Mouse (Mus musculus) megakaryocyte-erythroid progenitor cell, adult 5-6 weeks (primary cell): Measurements from ENCODE around the gene Treml2. TPM values are rescaled to one million over a fixed set of nuclear protein-coding genes. Genes with fewer than 3 reads are reported as not detected.
"Not testable (repeated sequence)": the region's sequence is repeated elsewhere in the genome, so short reads cannot be mapped to it uniquely, and the experiment has no call there.

Experiments used
- ATAC-seq: replicated peaks from 2 replicates; pipeline ENCODE4 v1.8.0; 2016; ENCODE audit warnings: mild to moderate bottlenecking, inconsistent platforms; ENCODE audit not compliant: severe bottlenecking, poor library complexity, low FRiP score, low TSS enrichment
- total RNA-seq, 2 experiments: library from RNA; stranded (forward) in 1 of 2; stranded (reverse) in 1 of 2; fragments of 200-1000, 215-1000 nt in 1 of 2; fragments of >200 nt in 1 of 2; fragmentation: Nextera tagmentation in 1 of 2; gene quantifications; 2 replicates each; pipeline ENCODE4 v1.2.3; 2014 to 2017

The Treml2 gene
- total RNA-seq, 2 experiments from 2014 or later: 23.7 to 64.8 TPM

- ATAC-seq: peak; percentile 84
These were observed 17.6 kb upstream of the Treml2 start for GRCm38 (mm10) chr17:48281739-48282085.

- ATAC-seq: peak; percentile 49; the same call in 1 of the 2 replicates
These were observed 12.5 kb upstream of the Treml2 start for GRCm38 (mm10) chr17:48286765-48287164.

DNA sequence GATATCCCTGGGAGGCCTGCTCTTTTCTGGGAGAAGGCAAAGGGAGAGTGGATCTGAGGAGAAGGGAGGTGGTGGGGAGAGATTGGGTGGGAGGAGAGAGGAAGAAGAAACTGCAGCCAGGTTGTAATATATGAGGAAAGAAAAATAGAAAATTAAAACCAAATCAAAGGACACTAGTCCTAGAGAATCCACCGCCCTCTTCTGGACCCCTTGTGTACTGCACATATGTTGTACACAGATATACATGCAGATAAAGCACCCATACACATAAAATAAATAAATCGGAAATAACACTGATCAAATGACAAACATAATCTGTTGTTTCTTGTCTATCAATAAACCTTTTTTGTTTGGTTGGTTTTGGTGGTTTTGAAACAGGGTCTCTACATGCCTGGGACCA, 12.0 kb upstream of the Treml2 start:
- no peak; the same call in 1 of the 2 replicates for ATAC-seq

- no peak for ATAC-seq
These were observed 5.7 kb upstream of the Treml2 start for GRCm38 (mm10) chr17:48293500-48294194.

- ATAC-seq: no peak
These were observed 458 bp downstream of the Treml2 start for GRCm38 (mm10) chr17:48299756-48300155.

DNA sequence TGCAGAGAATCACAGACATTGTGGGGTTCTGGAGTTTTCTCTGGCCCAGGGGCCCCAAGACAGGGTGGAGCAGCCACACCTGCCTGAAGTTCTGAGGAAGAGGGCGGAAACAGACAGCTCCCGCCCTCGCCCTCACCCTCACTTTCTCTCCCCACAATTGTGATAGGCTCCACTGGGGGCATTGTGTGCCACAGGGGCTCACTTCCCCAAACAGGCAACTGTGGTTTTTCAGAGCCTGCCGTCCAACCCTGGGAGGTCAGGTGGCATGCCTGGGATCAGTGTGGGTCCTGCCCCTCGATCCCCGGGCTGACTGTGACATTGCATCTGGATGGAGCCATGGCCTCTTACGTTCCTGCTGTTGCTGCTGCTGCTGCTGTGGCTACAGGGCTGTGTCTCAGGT, 901 bp downstream of the Treml2 start:
- peak; percentile 48 for ATAC-seq

- no peak for ATAC-seq
These were observed 1.6 kb downstream of the Treml2 start for GRCm38 (mm10) chr17:48300861-48301260.

- 0 out of 2 replicates have a peak, but pooled peaks have one; percentile 44 for ATAC-seq
These were observed 2.5 kb downstream of the Treml2 start for GRCm38 (mm10) chr17:48301792-48302191.

GRCm38 (mm10) chr17:48312124-48312523, 12.8 kb downstream of the Treml2 start:
- ATAC-seq: no peak

DNA sequence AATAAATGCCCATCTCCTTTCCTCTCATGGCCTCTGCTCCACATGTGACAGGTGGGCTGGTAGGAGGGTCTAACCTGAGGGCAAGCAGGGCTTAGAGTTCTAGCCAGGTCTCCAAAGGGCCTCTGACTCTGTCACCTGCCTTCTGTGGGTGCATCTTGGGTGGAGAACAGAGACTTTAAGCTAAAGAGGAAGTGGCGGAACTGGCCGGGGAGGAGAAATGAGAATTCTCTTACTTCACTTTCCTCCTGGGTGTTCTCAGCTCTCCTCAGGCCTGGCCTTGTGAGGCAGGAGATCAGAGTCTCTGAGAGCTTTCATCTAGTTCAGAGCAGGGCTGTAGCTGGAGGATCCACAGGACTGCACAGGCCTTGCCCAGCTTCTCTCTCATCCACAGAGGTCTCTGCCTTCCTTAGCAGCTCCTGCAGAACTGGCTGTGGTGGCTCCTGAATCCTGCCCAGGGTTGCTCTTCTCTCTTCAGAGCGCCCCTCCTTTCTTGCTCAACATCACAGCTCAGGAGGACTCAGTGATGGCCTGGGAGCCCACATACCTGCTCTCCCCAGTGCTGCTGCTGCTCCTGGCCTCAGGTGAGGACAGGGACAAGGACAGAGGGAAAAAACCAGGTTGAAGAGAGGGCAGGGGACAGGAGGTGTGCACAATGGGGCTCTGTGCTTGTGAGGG, 16.7 kb downstream of the Treml2 start, which contains the start of gene B430306N03Rik:
B430306N03Rik (plus strand) TSS at position 237 of the 675 bp plus-strand sequence.
- ATAC-seq: not testable (repeated sequence)

GRCm38 (mm10) chr17:48318686-48319085, 19.4 kb downstream of the Treml2 start:
- no peak for ATAC-seq

DNA sequence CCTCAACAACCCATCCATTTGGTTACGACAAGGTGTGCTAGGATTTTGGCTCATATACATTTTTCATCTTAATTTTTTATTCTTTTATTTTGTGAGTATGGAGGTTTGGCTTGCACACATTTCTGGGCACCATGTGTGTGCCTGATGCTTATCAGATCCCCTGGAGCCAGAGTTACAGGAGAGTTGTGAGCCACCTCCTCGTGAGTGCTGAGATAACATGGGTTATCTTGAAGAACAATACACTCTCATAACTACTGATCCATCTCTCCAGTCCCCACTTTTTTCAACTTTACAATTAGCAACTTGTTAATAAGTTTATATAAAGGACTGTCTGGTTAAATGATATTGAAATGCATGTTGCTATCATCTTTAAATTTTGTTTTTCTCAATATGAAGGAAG, 22.0 kb downstream of the Treml2 start:
- 0 out of 2 replicates have a peak, but pooled peaks have one; percentile 39 for ATAC-seq

GRCm38 (mm10) chr17:48323236-48323635, 23.9 kb downstream of the Treml2 start:
- peak; percentile 54 for ATAC-seq

DNA sequence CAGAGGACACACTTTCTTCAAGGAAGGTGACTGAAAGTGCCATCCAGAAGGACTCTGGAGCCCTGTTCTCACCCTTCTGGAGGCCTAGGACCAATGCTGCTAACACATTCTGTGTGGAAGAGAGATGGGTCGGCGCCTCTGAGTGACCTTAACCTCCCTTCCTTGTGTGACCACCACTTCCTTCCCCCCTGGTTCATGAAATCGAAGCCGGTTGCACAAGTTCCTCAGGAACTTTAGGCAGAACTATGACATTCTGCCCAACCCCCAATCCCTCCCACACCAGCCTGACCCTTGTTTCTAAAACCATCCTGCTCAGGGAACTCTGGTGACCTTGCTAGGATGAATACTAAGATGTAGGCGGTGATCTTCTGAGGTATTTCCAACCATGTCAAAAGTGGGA, 25.0 kb downstream of the Treml2 start:
- no peak for ATAC-seq

DNA sequence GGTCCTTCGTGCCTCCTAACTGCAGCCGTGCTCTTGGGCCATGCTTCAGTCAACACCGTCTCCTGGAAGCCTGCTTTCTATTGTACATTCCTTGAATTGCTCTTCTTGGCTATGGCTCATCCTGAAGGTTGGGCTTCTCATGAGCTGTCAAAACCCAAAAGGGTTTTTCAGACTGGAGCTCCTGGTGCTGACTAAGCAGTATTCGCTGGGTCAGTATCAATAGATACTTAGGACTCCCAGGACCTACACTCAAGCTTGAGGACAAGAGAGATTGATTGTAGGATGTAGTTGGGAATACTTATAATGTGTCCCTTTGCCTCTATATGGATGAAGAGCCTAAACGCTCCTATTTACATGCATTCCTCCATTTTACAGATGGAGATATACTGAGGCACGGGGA, 25.8 kb downstream of the Treml2 start:
- ATAC-seq: no peak

GRCm38 (mm10) chr17:48325638-48326037, 26.3 kb downstream of the Treml2 start:
- ATAC-seq: no peak

GRCm38 (mm10) chr17:48326656-48327055, 27.4 kb downstream of the Treml2 start:
- no peak for ATAC-seq

- ATAC-seq: no peak
These were observed 33.2 kb downstream of the Treml2 start for GRCm38 (mm10) chr17:48332524-48332923.

GRCm38 (mm10) chr17:48334186-48334585, 34.9 kb downstream of the Treml2 start:
- ATAC-seq: no peak

DNA sequence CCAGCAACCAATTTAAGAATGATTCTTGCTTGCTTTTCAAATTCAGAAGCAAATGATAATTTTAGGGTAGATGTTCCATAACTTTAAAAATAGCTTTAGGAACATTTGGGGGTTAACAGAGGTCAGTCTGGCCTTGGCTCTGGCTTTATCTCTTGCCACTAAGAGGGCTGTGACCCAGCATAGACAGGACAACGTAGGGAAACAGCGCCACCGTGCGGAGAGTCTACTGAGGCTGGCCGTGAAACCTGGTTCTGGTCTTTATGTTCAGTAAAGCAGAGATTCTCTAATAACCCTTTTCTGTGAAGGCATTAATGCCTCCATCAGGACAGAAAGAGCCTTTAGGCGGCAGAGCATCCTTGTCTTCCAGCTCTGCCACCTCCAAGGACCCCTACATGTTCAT, 37.6 kb downstream of the Treml2 start:
- ATAC-seq: peak; percentile 89

DNA sequence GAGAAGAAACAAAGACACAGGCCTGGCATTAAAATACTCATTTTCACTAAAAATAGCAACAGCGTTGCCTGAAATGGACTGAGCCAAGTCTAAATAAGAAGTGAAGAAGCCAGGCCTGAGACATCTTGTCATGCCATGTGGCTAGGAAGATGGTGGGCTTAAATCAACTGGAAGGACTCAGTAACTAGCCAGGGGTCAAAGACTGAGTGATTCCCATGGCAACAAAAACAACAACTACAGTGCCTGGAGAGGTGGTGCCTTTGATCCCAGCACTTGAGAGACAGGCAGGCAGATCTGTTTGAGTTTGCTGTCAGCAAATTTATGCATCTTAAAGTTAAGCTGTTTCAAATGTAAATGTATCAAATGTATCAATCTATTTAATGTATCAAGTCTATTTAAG, 41.0 kb downstream of the Treml2 start:
- ATAC-seq: no peak
